In genomic region chr11:97781478-97781831, GRCm38 (mm10) we compare ENCODE assay signal across 8 mouse cellular contexts. TPM values are rescaled to one million over a fixed set of nuclear protein-coding genes. Genes with fewer than 3 reads are reported as not detected.
DNase-seq lines count a peak whose midpoint lies in the region; ATAC-seq and TF ChIP-seq lines count a peak whose summit lies in the region.

No protein-coding gene starts in this region.

- TF ChIP-seq POLR2A in embryonic fibroblast, embryonic 13.5 days (IDR thresholded peaks at IDR 0.05; ENCODE audit: low read depth, low read length) = peak; percentile 16; the same call in 1 of the 2 replicates
- TF ChIP-seq POLR2A in olfactory bulb, adult 2 months (IDR thresholded peaks at IDR 0.05; ENCODE audit: insufficient read depth, low read depth, low read length) = no peak

- peak overlapping the region; percentile 68 for H3K4me3 ChIP-seq in lung, postnatal 0 days (ENCODE audit: low read depth, low read length)
- H3K4me3 ChIP-seq in embryonic fibroblast, embryonic 13.5 days (ENCODE audit: insufficient read depth, low read length) = peak overlapping the region; percentile 93
- H3K4me3 ChIP-seq in limb, embryonic 10.5 days = peak overlapping the region; percentile 80
- peak overlapping the region; percentile 76 for H3K4me3 ChIP-seq in olfactory bulb, adult 2 months (ENCODE audit: insufficient read depth, low read depth, low read length)

- no peak for DNase-seq in lung, postnatal 0 days (ENCODE audit: low spot score)
- no peak for DNase-seq in lung, postnatal 25 days (ENCODE audit: low spot score)
- DNase-seq in limb, embryonic 10.5 days (ENCODE audit: low spot score) = no peak
- DNase-seq in left cerebral cortex, postnatal 4 days = no peak
- no peak for DNase-seq in left cerebral cortex, postnatal 10 days (ENCODE audit: extremely low spot score in 1 of 2, low spot score in 2 of 2)
- no peak for DNase-seq in urinary bladder, postnatal 14 days (ENCODE audit: low spot score)

- peak overlapping the region; percentile 93 for H3K27ac ChIP-seq in lung, postnatal 0 days (ENCODE audit: low read length)
- peak overlapping the region; percentile 83 for H3K27ac ChIP-seq in embryonic fibroblast, embryonic 13.5 days (ENCODE audit: insufficient read depth, low read length)
- H3K27ac ChIP-seq in limb, embryonic 10.5 days = peak overlapping the region; percentile 98
- H3K27ac ChIP-seq in olfactory bulb, adult 2 months (ENCODE audit: insufficient read depth, low read depth, low read length) = peak overlapping the region; percentile 71; the same call in 1 of the 2 replicates

- TF ChIP-seq EP300 in lung, postnatal 0 days (IDR thresholded peaks at IDR 0.05) = no peak

- ATAC-seq in lung, postnatal 0 days = no peak

- no peaks in the 10 kb centered on the region for H3K27me3 ChIP-seq in lung, postnatal 0 days (replicated peaks; ENCODE audit: insufficient read depth, low read length)
- H3K27me3 ChIP-seq in limb, embryonic 10.5 days (ENCODE audit: low read depth, poor library complexity, severe bottlenecking) = no peaks in the 10 kb centered on the region

- intact Hi-C loops in left cerebral cortex, postnatal 4 days (cut with DNase I) = loop anchor here (5.0 kb wide), 1 partner anchor 206 kb away; the partner anchor contains the start of gene Plxdc1
- intact Hi-C loops in left cerebral cortex, postnatal 10 days (cut with DNase I) = loop anchor here (5.0 kb wide), 1 partner anchor 101 kb away; the partner anchor contains the start of gene Fbxo47

- H3K9me3 ChIP-seq in lung, postnatal 0 days (ENCODE audit: low read length) = no peaks in the 10 kb centered on the region
- H3K9me3 ChIP-seq in limb, embryonic 10.5 days (replicated peaks) = no peaks in the 10 kb centered on the region

- peaks cover 5% of the 10 kb centered on the region; the same call in 1 of the 2 replicates for H3K4me1 ChIP-seq in lung, postnatal 0 days (ENCODE audit: insufficient read depth, low read depth, low read length)
- H3K4me1 ChIP-seq in embryonic fibroblast, embryonic 13.5 days (ENCODE audit: control insufficient read depth, insufficient read depth, low read length) = peaks cover 6% of the 10 kb centered on the region; the same call in 1 of the 2 replicates
- H3K4me1 ChIP-seq in limb, embryonic 10.5 days = peaks cover 14% of the 10 kb centered on the region
- H3K4me1 ChIP-seq in olfactory bulb, adult 2 months (ENCODE audit: control insufficient read depth, insufficient read depth, low read length) = peaks cover 4% of the 10 kb centered on the region

- H3K4me2 ChIP-seq in lung, postnatal 0 days (replicated peaks; ENCODE audit: low read depth, low read length) = peak overlapping the region; percentile 78

- H3K36me3 ChIP-seq in lung, postnatal 0 days (ENCODE audit: insufficient read depth, low read length) = peaks cover 16% of the 10 kb centered on the region; the same call in 1 of the 2 replicates
- peaks cover 49% of the 10 kb centered on the region for H3K36me3 ChIP-seq in limb, embryonic 10.5 days

- 2% methylated on average over 11 of the region's 11 CpGs for WGBS in lung, postnatal 0 days
- WGBS in limb, embryonic 10.5 days = 3% methylated on average over 11 of the region's 11 CpGs
- WGBS in olfactory bulb, adult 2 months = under 1% methylated on average over 11 of the region's 11 CpGs

- peak overlapping the region; percentile 93 for H3K9ac ChIP-seq in lung, postnatal 0 days (replicated peaks; ENCODE audit: low read depth)

- no peak for TF ChIP-seq CTCF in lung, postnatal 0 days (IDR thresholded peaks at IDR 0.05)
- TF ChIP-seq CTCF in embryonic fibroblast, embryonic 13.5 days (IDR thresholded peaks at IDR 0.05; ENCODE audit: borderline replicate concordance, insufficient read depth, low read length) = no peak
- TF ChIP-seq CTCF in olfactory bulb, adult 2 months (IDR thresholded peaks at IDR 0.05; ENCODE audit: insufficient read depth, low read depth, low read length) = no peak

RNA-seq across cellular contexts. Expression of gene Rpl23, which starts 0.8 kb away (rescaled TPM):
- 464 and 478 TPM in 2 replicates for polyA plus RNA-seq in lung, postnatal 0 days (2015; fragmentation: Nextera tagmentation; extraction: Ambion mirVana)
- polyA plus RNA-seq in embryonic fibroblast, embryonic 13.5 days (2011; ENCODE audit: insufficient read length, low read depth, missing spikeins) = 548 and 603 TPM in 2 replicates
- 449 and 506 TPM in 2 replicates for polyA plus RNA-seq in limb, embryonic 10.5 days (2016; fragmentation: Nextera tagmentation; extraction: Ambion mirVana)
- 695 TPM in 1 of 2 replicates, not detected in the other for polyA plus RNA-seq in olfactory bulb, adult 2 months (2012; ENCODE audit: insufficient read depth, insufficient read length, low replicate concordance, missing spikeins)
- 100 to 1,000 TPM; 614 to 660 TPM for total RNA-seq in left cerebral cortex, postnatal 4 days (2021)
- 100 to 1,000 TPM; 423 to 456 TPM for total RNA-seq in left cerebral cortex, postnatal 10 days (2021)

RNA-seq across cellular contexts. Expression of gene 1700001P01Rik, which starts 5.7 kb away (rescaled TPM):
- not detected in 2 replicates for polyA plus RNA-seq in lung, postnatal 0 days (2015; fragmentation: Nextera tagmentation; extraction: Ambion mirVana)
- not detected in 2 replicates for polyA plus RNA-seq in embryonic fibroblast, embryonic 13.5 days (2011; ENCODE audit: insufficient read length, low read depth, missing spikeins)
- polyA plus RNA-seq in limb, embryonic 10.5 days (2016; fragmentation: Nextera tagmentation; extraction: Ambion mirVana) = 0.43 and 0.74 TPM in 2 replicates
- polyA plus RNA-seq in olfactory bulb, adult 2 months (2012; ENCODE audit: insufficient read depth, insufficient read length, low replicate concordance, missing spikeins) = not detected in 2 replicates
- total RNA-seq in left cerebral cortex, postnatal 4 days (2021) = 1 to 10 TPM in 1 of 2 experiments, not detected in 1; 2.0 TPM
- under 1 TPM; 0.60 to 0.63 TPM for total RNA-seq in left cerebral cortex, postnatal 10 days (2021)

RNA-seq across cellular contexts. Expression of gene Cwc25, which starts 15.1 kb away (rescaled TPM):
- 12.7 and 13.2 TPM in 2 replicates for polyA plus RNA-seq in lung, postnatal 0 days (2015; fragmentation: Nextera tagmentation; extraction: Ambion mirVana)
- 14.0 and 16.4 TPM in 2 replicates for polyA plus RNA-seq in embryonic fibroblast, embryonic 13.5 days (2011; ENCODE audit: insufficient read length, low read depth, missing spikeins)
- 17.8 and 21.6 TPM in 2 replicates for polyA plus RNA-seq in limb, embryonic 10.5 days (2016; fragmentation: Nextera tagmentation; extraction: Ambion mirVana)
- polyA plus RNA-seq in olfactory bulb, adult 2 months (2012; ENCODE audit: insufficient read depth, insufficient read length, low replicate concordance, missing spikeins) = not detected in 2 replicates
- 10 to 100 TPM; 17.6 to 20.4 TPM for total RNA-seq in left cerebral cortex, postnatal 4 days (2021)
- total RNA-seq in left cerebral cortex, postnatal 10 days (2021) = 10 to 100 TPM; 18.8 to 19.4 TPM

RNA-seq across cellular contexts. Expression of gene Lasp1, which starts 17.3 kb away (rescaled TPM):
- polyA plus RNA-seq in lung, postnatal 0 days (2015; fragmentation: Nextera tagmentation; extraction: Ambion mirVana) = 96.4 and 107 TPM in 2 replicates
- 243 and 284 TPM in 2 replicates for polyA plus RNA-seq in embryonic fibroblast, embryonic 13.5 days (2011; ENCODE audit: insufficient read length, low read depth, missing spikeins)
- 90.0 and 110 TPM in 2 replicates for polyA plus RNA-seq in limb, embryonic 10.5 days (2016; fragmentation: Nextera tagmentation; extraction: Ambion mirVana)
- polyA plus RNA-seq in olfactory bulb, adult 2 months (2012; ENCODE audit: insufficient read depth, insufficient read length, low replicate concordance, missing spikeins) = not detected in 2 replicates
- 100 to 1,000 TPM; 190 to 199 TPM for total RNA-seq in left cerebral cortex, postnatal 4 days (2021)
- 100 to 1,000 TPM; 190 to 203 TPM for total RNA-seq in left cerebral cortex, postnatal 10 days (2021)

RNA-seq across cellular contexts. Expression of gene Pip4k2b, which starts 37.0 kb away (rescaled TPM):
- 0.86 and 1.3 TPM in 2 replicates for polyA plus RNA-seq in lung, postnatal 0 days (2015; fragmentation: Nextera tagmentation; extraction: Ambion mirVana)
- 40.7 and 42.6 TPM in 2 replicates for polyA plus RNA-seq in embryonic fibroblast, embryonic 13.5 days (2011; ENCODE audit: insufficient read length, low read depth, missing spikeins)
- 1.6 and 1.9 TPM in 2 replicates for polyA plus RNA-seq in limb, embryonic 10.5 days (2016; fragmentation: Nextera tagmentation; extraction: Ambion mirVana)
- not detected in 2 replicates for polyA plus RNA-seq in olfactory bulb, adult 2 months (2012; ENCODE audit: insufficient read depth, insufficient read length, low replicate concordance, missing spikeins)
- total RNA-seq in left cerebral cortex, postnatal 4 days (2021) = 100 to 1,000 TPM; 180 to 185 TPM
- total RNA-seq in left cerebral cortex, postnatal 10 days (2021) = 100 to 1,000 TPM; 146 to 153 TPM
